Mouse (Mus musculus) liver, postnatal 0 days (tissue): ENCODE results near the gene Ttn.

Source experiments
- CTCF ChIP-seq: sonication (generic); IDR thresholded peaks from 2 replicates; pipeline ENCODE4 v1.5.1; 2016; ENCODE audit warnings: antibody characterized with exemption, low read depth
- EP300 ChIP-seq: IDR thresholded peaks from 2 replicates; pipeline ENCODE4 v1.6.1; 2016; ENCODE audit warnings: antibody characterized with exemption, low read depth, mild to moderate bottlenecking

DNA sequence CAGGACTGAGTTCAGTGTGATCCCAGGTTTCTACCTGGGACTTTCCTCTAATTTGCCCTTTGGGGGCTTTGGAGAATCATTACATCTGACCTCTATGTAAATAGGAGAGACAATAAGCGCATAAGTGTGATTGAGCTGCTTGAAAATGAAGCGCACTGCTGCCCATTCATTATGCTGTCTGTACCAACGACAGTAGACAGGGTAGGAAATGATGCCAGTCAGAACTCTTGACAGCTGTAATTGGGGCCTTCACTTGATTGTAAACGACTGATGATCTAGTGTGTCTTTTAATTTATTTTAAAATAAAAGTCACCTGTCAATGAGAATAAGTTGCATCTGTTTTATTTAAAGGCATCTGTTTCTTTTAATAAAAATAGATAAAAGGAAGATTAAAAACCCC lies 35.4 kb upstream of the Ttn start:
- no peak for TF ChIP-seq CTCF
- TF ChIP-seq EP300, result no peak
